Mouse (Mus musculus): Measurements from ENCODE around the gene Wnk1.

DNA sequence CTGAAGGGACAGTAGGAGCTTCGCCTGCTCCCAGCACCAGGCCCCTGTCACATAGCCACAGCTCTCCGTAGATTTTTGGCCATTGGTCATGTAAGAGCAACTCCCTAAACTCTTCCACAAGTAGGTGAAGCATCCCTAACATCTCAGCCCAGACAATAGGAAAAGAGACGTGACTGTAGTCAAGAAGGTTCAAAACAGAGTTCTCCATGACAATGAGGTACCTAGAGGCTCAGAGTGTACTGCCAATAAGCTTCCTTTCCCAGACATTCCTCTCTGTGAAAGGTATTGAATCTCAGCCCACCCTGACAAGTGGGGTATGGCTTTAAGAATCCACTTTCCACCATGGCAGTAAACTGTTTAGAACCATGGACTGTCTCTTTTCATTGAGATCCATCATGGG, 31.1 kb upstream of the Wnk1 start:
- no peak for TF ChIP-seq CTCF (IDR thresholded peaks at IDR 0.05; ENCODE audit: extremely low read depth, insufficient read depth, insufficient read length, insufficient replicate concordance)
- TF ChIP-seq POLR2A (IDR thresholded peaks at IDR 0.05; ENCODE audit: low read depth, low read length) = no peak

Data from spleen, adult 2 months (tissue).